Mouse (Mus musculus) lung, embryonic 15.5 days (tissue): ENCODE measurements around the gene Bnip3. TPM values are rescaled to one million over a fixed set of nuclear protein-coding genes. Genes with fewer than 3 reads are reported as not detected.

Experiments used
- ATAC-seq: fragments of 200-750 bp; cut with Nextera tagmentation; 2 replicates; pipeline ENCODE4 v1.8.0; 2017; ENCODE audit warnings: moderate number of reproducible peaks, borderline replicate concordance; ENCODE audit not compliant: low FRiP score, low TSS enrichment; ENCODE audit errors: extremely low read depth
- H3K27ac ChIP-seq: fragments of 300-500 bp; sonication (generic); 2 replicates; pipeline ENCODE4 v1.5.1; 2015; ENCODE audit warnings: moderate library complexity, mild to moderate bottlenecking, inconsistent platforms
- H3K27me3 ChIP-seq: fragments of 300-500 bp; sonication (generic); 2 replicates; pipeline ENCODE4 v1.6.1; 2015; ENCODE audit warnings: inconsistent platforms
- H3K36me3 ChIP-seq: fragments of 300-500 bp; sonication (generic); 2 replicates; pipeline ENCODE4 v1.6.1; 2015; ENCODE audit warnings: inconsistent platforms
- H3K4me1 ChIP-seq: fragments of 300-500 bp; sonication (generic); 2 replicates; pipeline ENCODE4 v1.6.1; 2015; ENCODE audit warnings: inconsistent platforms
- H3K4me2 ChIP-seq: fragments of 300-500 bp; sonication (generic); 2 replicates; pipeline ENCODE4 v1.6.1; 2015; ENCODE audit warnings: inconsistent platforms, mild to moderate bottlenecking, moderate library complexity
- H3K4me3 ChIP-seq: fragments of 300-500 bp; sonication (generic); 2 replicates; pipeline ENCODE4 v1.5.1; 2015; ENCODE audit warnings: mild to moderate bottlenecking, inconsistent platforms
- H3K9ac ChIP-seq: fragments of 300-500 bp; sonication (generic); 2 replicates; pipeline ENCODE4 v1.6.1; 2015; ENCODE audit warnings: inconsistent platforms
- H3K9me3 ChIP-seq: fragments of 300-500 bp; sonication (generic); 2 replicates; pipeline ENCODE4 v1.6.1; 2016; ENCODE audit warnings: inconsistent platforms
- WGBS: fragments of 180-500 bp; shearing (Covaris S2); methylation state at CpG from one replicate; pipeline ENCODE4 v1.1.7; 2015; 5-methylcytosine and 5-hydroxymethylcytosine counted together
- polyA plus RNA-seq: library from polyadenylated mRNA; unstranded; fragments of >200 nt; fragmentation: Nextera tagmentation; extraction: Ambion mirVana; gene quantifications from 2 replicates; pipeline ENCODE4 v1.2.1, GENCODE M21; 2015

Bnip3 gene
- polyA plus RNA-seq, 1 experiment from 2014 or later, result 109 TPM

DNA sequence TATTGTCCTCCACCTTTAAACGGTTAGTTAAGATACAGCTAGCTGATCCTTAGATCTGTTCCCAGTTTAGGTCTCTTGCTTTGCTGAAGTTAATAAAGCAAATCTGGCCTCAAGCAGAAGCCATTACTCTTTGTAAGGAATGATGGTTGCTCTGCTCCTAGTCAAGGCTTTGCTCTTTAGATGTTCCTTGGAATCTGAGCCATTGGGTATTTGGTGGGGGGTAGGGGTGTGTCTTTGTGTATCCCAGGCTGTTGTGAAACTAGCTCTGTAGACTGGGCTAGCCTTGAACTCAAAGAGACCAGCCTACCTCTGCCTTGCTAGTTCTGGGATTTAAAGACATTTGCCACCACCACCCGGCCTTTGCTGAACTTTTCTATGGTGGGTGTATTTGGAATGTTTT is 55.1 kb downstream of the Bnip3 start:
- H3K27me3 ChIP-seq, result no peaks in the 10 kb centered on the region
- H3K27ac ChIP-seq, result no peak overlapping the region
- H3K9me3 ChIP-seq, result no peaks in the 10 kb centered on the region
- peaks cover 38% of the 10 kb centered on the region for H3K36me3 ChIP-seq
- no peak for ATAC-seq
- 92% methylated on average over 2 of the region's 2 CpGs for WGBS
- H3K4me3 ChIP-seq, result no peak overlapping the region
- no peak overlapping the region for H3K4me2 ChIP-seq
- H3K4me1 ChIP-seq, result no peaks in the 10 kb centered on the region
- no peak overlapping the region for H3K9ac ChIP-seq

DNA sequence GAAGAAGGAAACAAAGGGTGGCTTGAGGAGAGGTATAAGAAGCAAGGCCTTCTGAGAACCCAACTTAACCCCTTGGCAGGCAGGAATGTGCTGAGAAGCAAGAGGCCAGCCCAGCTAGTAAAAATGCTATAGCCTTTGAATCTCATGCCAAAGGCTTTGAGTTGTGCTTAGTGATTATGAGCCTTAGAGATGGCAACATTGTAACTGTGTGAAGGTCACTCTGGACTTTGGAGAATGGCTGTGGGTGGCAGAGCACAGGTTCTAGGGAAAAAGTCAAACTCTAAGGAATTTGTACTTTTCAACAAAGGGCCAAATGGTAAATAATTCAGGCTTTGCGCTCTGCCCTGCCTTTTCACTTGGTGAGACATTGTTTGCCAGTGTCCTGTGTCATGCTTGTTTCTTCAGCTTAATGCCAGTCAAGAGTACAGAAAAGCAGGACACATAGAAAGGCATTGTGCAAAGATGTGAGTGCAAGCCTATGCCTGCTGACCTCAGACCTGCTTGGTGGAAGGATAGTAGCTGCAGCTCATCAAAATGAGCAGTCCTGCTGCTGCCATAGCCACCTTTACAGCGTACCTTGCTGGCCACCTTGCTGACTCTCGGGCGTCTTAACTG is 55.8 kb downstream of the Bnip3 start:
- Histone ChIP-seq H3K36me3 (peaks cover 40% of the 10 kb centered on the region), H3K4me1 (peaks cover 1% of the 10 kb centered on the region; the same call in 1 of the 2 replicates), H3K9ac (no peak overlapping the region), H3K4me3 (no peak overlapping the region), H3K27ac (no peak overlapping the region), H3K27me3 (no peaks in the 10 kb centered on the region), H3K9me3 (no peaks in the 10 kb centered on the region), H3K4me2 (no peak overlapping the region)
- ATAC-seq, result no peak
- 89% methylated on average over 4 of the region's 4 CpGs for WGBS

DNA sequence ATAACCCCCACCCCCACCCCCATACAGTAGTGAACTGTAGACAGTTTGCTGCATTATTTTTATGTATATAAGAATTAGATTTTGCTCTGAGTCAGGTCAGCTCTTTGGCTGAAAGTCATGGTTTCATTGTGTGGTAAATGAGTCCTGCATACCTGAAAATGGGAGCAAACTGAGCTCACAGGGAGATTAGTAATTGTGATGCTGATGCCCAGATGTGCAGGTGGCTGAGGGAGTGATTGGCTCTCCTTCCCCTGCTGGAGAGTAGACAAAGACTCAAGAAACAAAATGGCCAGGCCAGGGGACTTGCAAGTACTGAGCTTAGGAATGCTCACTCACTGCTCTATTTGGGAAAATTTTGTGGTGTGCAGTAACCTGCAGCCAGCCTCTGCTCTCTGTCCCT is 59.2 kb downstream of the Bnip3 start:
- H3K9ac ChIP-seq, result no peak overlapping the region
- H3K27me3 ChIP-seq, result no peaks in the 10 kb centered on the region
- no peak overlapping the region for H3K4me2 ChIP-seq
- H3K9me3 ChIP-seq, result no peaks in the 10 kb centered on the region
- H3K4me1 ChIP-seq, result peaks cover 19% of the 10 kb centered on the region
- H3K4me3 ChIP-seq, result no peak overlapping the region
- H3K36me3 ChIP-seq, result peaks cover 37% of the 10 kb centered on the region
- no peak for ATAC-seq
- H3K27ac ChIP-seq, result no peak overlapping the region

DNA sequence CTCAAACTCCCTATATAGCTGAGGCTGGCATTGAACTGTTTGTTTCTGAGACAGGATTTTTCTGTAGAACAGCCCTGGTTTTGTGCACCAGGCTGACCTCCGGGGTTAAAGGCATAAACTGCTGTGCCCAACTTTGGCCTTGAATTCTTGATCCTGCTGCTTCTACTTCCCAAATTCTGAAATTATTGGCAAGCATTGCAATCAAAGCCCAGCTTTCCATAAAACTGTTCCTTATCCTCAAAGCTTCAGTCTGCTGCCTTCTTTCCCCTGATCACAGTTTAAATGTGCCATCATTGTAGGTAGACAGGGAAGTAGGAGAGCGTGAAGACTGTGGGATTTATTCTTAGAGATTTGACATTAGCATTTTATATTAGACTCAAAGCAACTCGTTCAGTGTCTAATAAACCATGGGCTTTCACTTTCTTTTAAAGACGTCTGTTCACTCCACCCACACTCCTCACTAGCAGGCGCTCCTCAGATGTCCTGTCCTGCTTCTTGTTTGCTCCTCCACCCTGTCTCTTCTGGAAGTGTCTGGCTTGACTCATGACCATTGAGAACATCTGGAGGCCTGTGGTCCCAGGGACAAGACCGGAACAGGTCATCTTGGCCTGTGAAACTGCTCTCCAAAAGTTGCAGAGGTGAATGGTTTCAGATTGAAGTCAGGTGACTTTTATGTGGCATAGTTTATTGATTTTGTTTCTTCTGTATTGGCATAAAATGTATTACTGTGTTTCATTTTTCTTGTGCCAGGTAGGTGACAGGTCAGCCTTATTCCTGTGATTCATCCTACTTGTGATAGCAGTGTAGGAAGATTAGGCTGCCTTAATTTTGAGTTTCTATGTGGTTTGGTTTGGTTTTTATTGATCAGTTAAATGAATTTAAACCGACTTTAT is 61.0 kb downstream of the Bnip3 start:
- ATAC-seq, result no peak
- H3K4me3 ChIP-seq, result peak overlapping the region; percentile 98
- H3K27ac ChIP-seq, result no peak overlapping the region
- peaks cover 32% of the 10 kb centered on the region for H3K4me1 ChIP-seq
- H3K9me3 ChIP-seq, result no peaks in the 10 kb centered on the region
- whole genome bisulfite sequencing, result 77% methylated on average over 7 of the region's 7 CpGs
- peak overlapping the region; percentile 86 for H3K4me2 ChIP-seq
- H3K36me3 ChIP-seq, result peaks cover 28% of the 10 kb centered on the region; the same call in 1 of the 2 replicates
- H3K9ac ChIP-seq, result peak overlapping the region; percentile 96; the same call in 1 of the 2 replicates
- no peaks in the 10 kb centered on the region for H3K27me3 ChIP-seq

DNA sequence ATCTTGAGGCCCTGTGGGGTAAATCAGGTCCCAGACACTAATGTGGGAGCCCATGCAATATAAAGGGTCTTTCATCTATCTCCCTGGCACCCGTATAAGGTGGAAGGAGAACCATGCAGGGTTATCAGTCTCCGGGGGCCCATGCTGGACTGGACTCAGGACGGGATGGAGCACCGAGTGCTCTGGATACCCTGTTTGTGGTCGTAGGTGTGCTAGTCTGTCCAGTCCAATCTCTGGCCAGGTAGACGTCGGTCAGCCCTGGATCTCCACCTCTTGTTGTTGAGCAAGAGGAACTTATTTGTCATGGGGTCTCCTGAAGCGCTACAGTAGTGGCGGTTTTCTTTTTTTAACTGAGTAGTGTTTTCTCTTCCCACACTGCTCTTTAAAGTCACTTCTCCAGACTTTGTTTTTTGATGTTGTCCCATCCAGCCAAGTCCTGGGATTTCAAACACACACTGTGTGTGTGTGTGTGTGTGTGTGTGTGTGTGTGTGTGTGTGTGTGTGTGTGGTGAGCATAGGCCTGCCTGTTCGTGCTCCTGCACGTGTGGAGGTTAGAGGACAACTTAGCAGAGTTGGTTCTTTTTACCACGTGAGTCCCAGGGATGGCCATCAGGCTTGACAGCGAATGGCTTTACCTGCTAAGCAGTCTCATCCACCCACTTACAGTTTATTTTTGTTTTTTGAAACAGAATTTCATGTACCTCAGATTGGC is 61.8 kb downstream of the Bnip3 start:
- Histone ChIP-seq H3K27me3 (no peaks in the 10 kb centered on the region), H3K4me1 (peaks cover 32% of the 10 kb centered on the region), H3K36me3 (peaks cover 21% of the 10 kb centered on the region; the same call in 1 of the 2 replicates), H3K9me3 (no peaks in the 10 kb centered on the region), H3K27ac (no peak overlapping the region), H3K9ac (peak overlapping the region; percentile 96), H3K4me2 (peak overlapping the region; percentile 86), H3K4me3 (peak overlapping the region; percentile 98)
- 28% methylated on average over 13 of the region's 13 CpGs for WGBS
- ATAC-seq, result no peak

DNA sequence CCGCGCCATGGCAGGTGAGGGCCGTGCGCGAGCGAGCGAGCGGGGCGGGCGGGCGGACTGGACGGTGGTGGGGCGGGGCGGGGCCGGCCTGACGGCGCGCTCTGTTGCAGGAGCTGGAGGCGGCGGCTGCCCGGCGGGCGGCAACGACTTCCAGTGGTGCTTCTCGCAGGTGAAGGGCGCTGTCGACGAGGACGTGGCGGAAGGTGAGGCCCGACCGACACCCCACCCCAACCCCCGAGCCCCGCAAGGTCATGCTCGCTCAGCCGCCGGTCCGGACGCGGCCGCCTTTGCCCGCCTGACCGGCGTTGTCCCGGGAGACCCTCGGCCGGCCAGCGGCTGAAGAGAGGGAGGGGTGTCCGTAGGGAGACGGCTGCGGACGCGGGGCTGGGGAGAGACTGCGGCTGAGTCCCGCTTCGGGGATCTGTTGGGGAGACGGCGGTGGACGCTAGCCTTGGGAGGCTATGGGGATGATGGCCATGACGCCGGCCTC is 62.8 kb downstream of the Bnip3 start:
- Histone ChIP-seq H3K4me3 (peak overlapping the region; percentile 98), H3K4me2 (peak overlapping the region; percentile 86), H3K9me3 (no peaks in the 10 kb centered on the region), H3K9ac (peak overlapping the region; percentile 96), H3K4me1 (peaks cover 32% of the 10 kb centered on the region), H3K36me3 (peaks cover 12% of the 10 kb centered on the region; the same call in 1 of the 2 replicates), H3K27me3 (no peaks in the 10 kb centered on the region), H3K27ac (peak overlapping the region; percentile 97)
- peak; percentile 86 for ATAC-seq
- under 1% methylated on average over 61 of the region's 61 CpGs for WGBS

DNA sequence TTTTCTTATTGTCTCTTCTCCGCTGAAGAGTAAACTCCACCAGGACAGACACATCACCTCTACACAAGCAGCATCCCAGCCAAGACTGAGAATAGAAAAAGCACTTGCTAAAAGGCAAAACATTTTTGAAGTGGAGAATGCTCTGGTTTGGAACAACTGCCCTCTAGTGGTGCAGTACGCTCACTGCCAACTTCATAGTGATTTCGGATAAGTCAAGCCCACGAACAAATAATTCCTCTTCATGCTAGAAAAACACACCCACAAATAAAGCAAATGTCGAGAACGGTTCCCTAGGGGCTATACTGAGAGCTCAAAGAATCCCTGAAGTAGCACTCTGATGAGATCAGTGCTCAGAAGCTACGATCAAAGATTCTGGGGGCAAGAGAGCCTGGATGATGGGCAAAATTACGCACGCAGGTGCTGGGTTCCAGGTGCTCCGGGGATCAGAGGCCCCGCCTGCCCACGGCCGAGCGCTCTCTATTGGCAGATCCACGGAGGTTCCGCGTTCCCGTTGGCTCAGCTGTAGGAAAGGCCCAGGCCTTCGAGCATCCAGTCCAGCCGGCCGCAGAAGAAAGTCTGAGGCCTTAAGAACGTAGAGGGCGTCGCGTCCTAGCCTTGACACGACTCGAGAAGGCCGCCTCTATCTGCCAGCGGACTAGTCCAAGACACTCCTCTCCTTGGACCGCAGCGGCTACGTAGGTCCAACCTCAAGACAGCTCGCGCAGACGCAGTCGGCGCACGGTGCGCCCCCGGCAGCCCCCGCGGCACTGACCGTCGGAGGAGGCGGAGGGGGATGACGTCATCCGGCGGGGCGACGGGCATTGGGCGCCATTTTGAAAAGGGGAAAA is 63.6 kb downstream of the Bnip3 start, which contains the start of the genes Ppp2r2d and Mapk1ip1:
TSS of gene Ppp2r2d (plus strand) at position 536 of the 848 bp plus-strand sequence.
TSS of gene Mapk1ip1 (minus strand) at position 730 of the 848 bp plus-strand sequence.
- Histone ChIP-seq H3K9me3 (no peaks in the 10 kb centered on the region), H3K4me2 (peak within 1 kb of the TSS; percentile 86)
- under 1% methylated on average over 51 of the region's 51 CpGs for WGBS

DNA sequence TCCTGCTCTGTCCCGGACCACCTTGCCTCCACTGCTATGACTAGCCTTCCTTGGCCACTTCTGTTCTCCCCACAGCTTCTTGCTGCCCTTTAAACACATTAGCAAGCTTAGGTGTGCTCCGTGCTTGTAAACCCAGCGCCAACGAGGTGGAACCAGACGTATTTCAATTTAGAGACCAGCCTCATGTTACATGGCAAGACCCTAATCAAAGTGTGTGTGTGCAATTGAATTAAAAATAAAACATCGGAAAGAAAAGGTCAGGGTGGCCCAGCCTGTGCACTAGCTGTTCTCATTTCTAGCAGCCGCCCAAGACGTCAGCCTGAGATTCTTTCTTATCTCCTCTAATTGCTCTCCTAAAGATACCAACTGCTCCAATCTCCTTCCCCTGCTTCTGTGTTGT is 64.2 kb downstream of the Bnip3 start:
- ATAC-seq, result no peak
- H3K27me3 ChIP-seq, result no peaks in the 10 kb centered on the region
- H3K4me3 ChIP-seq, result peak overlapping the region; percentile 98
- WGBS, result 22% methylated on average over 8 of the region's 8 CpGs
- H3K4me2 ChIP-seq, result peak overlapping the region; percentile 86
- H3K4me1 ChIP-seq, result peaks cover 32% of the 10 kb centered on the region
- H3K36me3 ChIP-seq, result 0 out of 2 replicates have a peak, but pooled peaks cover 4% of the 10 kb centered on the region
- H3K9ac ChIP-seq, result peak overlapping the region; percentile 8; the same call in 1 of the 2 replicates
- H3K27ac ChIP-seq, result 0 out of 2 replicates have a peak overlapping the region, but pooled peaks have one; percentile 5
- no peaks in the 10 kb centered on the region for H3K9me3 ChIP-seq

More for the DNA sequence above, 63.6 kb downstream of the Bnip3 start, which contains the start of the genes Ppp2r2d and Mapk1ip1:
- Histone ChIP-seq H3K27me3 (no peaks in the 10 kb centered on the region), H3K4me3 (peak within 1 kb of the TSS; percentile 98), H3K4me1 (peaks cover 32% of the 10 kb centered on the region), H3K36me3 (peaks cover 10% of the 10 kb centered on the region; the same call in 1 of the 2 replicates), H3K9ac (peak within 1 kb of the TSS; percentile 96), H3K27ac (peak within 1 kb of the TSS; percentile 97)
- ATAC-seq, result peak; percentile 97

DNA sequence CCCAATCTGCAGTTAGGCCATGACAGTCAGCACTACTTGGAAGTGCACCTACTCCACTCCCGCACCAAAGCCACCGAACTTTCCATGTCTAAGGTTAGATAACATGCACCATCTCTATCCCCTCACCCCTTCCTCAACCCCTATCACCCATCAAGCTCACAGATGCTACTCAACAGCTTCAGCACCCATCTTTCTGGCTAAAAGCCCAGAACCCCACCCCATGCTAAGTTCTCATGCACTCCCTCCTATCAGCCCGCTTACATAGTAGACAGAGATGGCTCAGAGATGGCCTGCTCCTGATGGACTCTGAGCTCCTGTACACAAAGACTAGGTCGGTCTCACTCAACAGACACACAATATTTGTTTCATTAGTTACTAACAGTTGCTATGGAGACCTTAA is 65.9 kb downstream of the Bnip3 start:
- Histone ChIP-seq H3K4me2 (no peak overlapping the region), H3K27ac (no peak overlapping the region), H3K4me1 (peaks cover 30% of the 10 kb centered on the region), H3K36me3 (0 out of 2 replicates have a peak, but pooled peaks cover 1% of the 10 kb centered on the region), H3K4me3 (no peak overlapping the region), H3K9me3 (no peaks in the 10 kb centered on the region), H3K27me3 (no peaks in the 10 kb centered on the region), H3K9ac (no peak overlapping the region)
- no peak for ATAC-seq
- WGBS, result 82% methylated on average over 4 of the region's 4 CpGs

DNA sequence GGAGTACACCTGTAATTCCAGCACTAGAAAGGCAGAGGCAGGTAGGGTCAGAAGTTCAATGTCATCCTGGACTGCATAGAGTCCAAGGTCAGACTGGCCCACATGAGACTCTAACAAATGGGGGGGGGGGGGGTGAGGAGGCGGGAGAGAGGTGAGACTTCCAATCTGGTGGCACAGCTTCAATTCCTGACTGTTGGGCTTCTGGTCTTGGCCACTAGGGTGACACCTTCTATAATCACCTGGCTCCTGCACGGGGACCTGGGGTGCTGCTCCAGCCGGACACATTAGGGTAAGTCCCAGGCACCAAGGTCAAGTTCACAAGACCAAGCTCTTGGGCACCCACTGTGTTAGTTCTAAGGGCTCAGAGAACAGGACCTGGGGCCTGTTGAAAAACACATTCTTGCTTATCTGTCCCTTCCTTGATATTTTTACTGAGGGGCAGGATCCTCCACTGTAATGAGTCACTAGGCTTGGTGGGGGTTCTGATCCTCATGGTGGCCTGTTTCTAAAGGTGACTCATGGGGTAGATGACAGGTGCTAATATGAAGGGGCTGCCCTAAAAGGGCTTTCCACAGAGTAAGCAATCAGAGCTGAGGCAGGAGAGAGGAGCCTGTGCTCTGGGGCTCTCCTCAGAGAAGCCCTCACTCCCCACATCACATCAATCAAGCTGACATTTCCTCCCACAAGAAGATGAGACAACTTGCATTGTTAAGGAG is 67.7 kb downstream of the Bnip3 start:
- ATAC-seq, result no peak
- Histone ChIP-seq H3K36me3 (peaks cover 2% of the 10 kb centered on the region; the same call in 1 of the 2 replicates), H3K27ac (no peak overlapping the region), H3K9ac (no peak overlapping the region), H3K4me1 (peaks cover 17% of the 10 kb centered on the region), H3K9me3 (no peaks in the 10 kb centered on the region), H3K4me2 (no peak overlapping the region), H3K27me3 (no peaks in the 10 kb centered on the region), H3K4me3 (no peak overlapping the region)
- WGBS, result 59% methylated on average over 3 of the region's 3 CpGs
